Mouse (Mus musculus) frontal cortex, adult 2 months (tissue): ENCODE results near the gene Arhgap9. TPM values are rescaled to one million over a fixed set of nuclear protein-coding genes. Genes with fewer than 3 reads are reported as not detected.

Experiments
- polyA plus RNA-seq: library from polyadenylated mRNA; depleted of rRNA; stranded (reverse); fragments of >200 nt; gene quantifications from 2 replicates; pipeline ENCODE4 v1.2.3, GENCODE M21; 2012; rRNA removed

Arhgap9 gene
- polyA plus RNA-seq, 1 experiment = 1.3 TPM

Other genes with a start within 250 kb of the Arhgap9 start
- 450 and 465 TPM in 2 replicates for gene Agap2, start 246.7 kb upstream of the Arhgap9 start, polyA plus RNA-seq
- 106 and 108 TPM in 2 replicates for gene Os9, start 200.8 kb upstream of the Arhgap9 start, polyA plus RNA-seq
- gene B4galnt1, start 156.7 kb upstream of the Arhgap9 start, polyA plus RNA-seq = 112 and 132 TPM in 2 replicates
- 5.5 and 6.6 TPM in 2 replicates for gene Slc26a10, start 141.3 kb upstream of the Arhgap9 start, polyA plus RNA-seq
- 184 and 198 TPM in 2 replicates for gene Arhgef25, start 131.9 kb upstream of the Arhgap9 start, polyA plus RNA-seq
- 375 and 413 TPM in 2 replicates for gene Dtx3, start 126.2 kb upstream of the Arhgap9 start, polyA plus RNA-seq
- gene Pip4k2c, start 110.4 kb upstream of the Arhgap9 start, polyA plus RNA-seq = 97.3 and 97.4 TPM in 2 replicates
- gene Kif5a, start 58.6 kb upstream of the Arhgap9 start, polyA plus RNA-seq = 795 and 907 TPM in 2 replicates
- gene Dctn2, start 55.6 kb upstream of the Arhgap9 start, polyA plus RNA-seq = 285 and 313 TPM in 2 replicates
- 50.0 and 51.5 TPM in 2 replicates for gene Mbd6, start 32.9 kb upstream of the Arhgap9 start, polyA plus RNA-seq
- 63.1 and 81.8 TPM in 2 replicates for gene Mars, start 10.2 kb upstream of the Arhgap9 start, polyA plus RNA-seq
- 2.0 and 3.2 TPM in 2 replicates for gene Gli1, start 20.0 kb downstream of the Arhgap9 start, polyA plus RNA-seq
- 0.10 and 0.13 TPM in 2 replicates for gene Inhbe, start 32.4 kb downstream of the Arhgap9 start, polyA plus RNA-seq
- not detected in 2 replicates for gene Inhbc, start 48.5 kb downstream of the Arhgap9 start, polyA plus RNA-seq
- gene R3hdm2, start 58.4 kb downstream of the Arhgap9 start, polyA plus RNA-seq = 179 and 210 TPM in 2 replicates
- 8.8 and 9.8 TPM in 2 replicates for gene Stac3, start 179.7 kb downstream of the Arhgap9 start, polyA plus RNA-seq
- 10.3 and 10.8 TPM in 2 replicates for gene Ndufa4l2, start 193.0 kb downstream of the Arhgap9 start, polyA plus RNA-seq
- gene Shmt2, start 200.5 kb downstream of the Arhgap9 start, polyA plus RNA-seq = 45.3 and 46.6 TPM in 2 replicates
- gene Nxph4, start 212.6 kb downstream of the Arhgap9 start, polyA plus RNA-seq = 9.3 and 12.1 TPM in 2 replicates